Mouse (Mus musculus): ENCODE data around the gene Ttc7b.

DNA sequence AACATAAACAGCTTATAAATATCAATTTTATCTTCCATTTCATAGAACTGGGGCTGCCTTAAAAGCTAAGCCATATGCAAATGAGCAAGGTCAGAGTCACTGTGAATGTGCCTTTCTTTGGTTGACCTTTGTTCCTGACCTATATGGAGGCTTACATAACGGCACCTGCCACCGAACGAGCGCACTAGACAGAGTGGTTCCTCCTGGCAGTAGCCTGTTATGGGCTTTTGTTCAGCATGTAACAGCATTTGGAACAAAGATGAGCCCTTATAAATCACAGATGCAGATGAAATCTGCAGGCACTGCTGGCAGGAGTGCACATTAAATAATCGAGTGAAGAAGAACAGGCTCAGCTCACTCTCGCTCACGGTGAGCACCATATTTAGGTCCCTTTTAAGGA is 179.0 kb downstream of the Ttc7b start:
- TF ChIP-seq MAX (IDR thresholded peaks at IDR 0.05; ENCODE audit: low read depth) (no peak), POLR2A (IDR thresholded peaks at IDR 0.05; ENCODE audit: insufficient read length, low read depth) (no peak), POLR2AphosphoS2 (IDR thresholded peaks at IDR 0.05; ENCODE audit: insufficient read length, low read depth) (no peak), MYOG (IDR thresholded peaks at IDR 0.05; ENCODE audit: control insufficient read depth in 1 of 3, insufficient read depth in 1 of 3, insufficient read length in 2 of 3, low read depth in 2 of 3) (no peak), USF1 (IDR thresholded peaks at IDR 0.05; ENCODE audit: low read depth) (no peak)
